Comparison of ENCODE assay signal across 22 mouse cellular contexts in the genomic region with DNA sequence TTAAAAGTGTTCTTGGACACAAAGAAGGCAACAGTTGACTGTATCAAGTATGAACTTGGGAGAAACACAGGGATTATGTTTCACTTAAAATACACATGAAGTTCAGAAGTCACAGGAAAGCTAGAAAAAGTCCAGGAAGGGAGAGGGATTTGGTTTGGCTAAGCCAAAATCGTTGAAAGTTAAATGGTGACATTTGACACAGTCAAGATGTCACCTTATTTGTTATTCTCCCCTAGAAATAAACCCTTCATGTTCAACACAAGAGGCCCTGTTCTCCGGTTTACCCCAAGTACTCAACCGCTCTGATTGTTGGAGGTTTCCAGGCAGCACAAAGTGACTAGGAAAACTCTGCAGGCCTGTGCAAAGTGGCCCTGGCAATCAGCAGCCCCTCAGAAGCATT. TPM values are rescaled to one million over a fixed set of nuclear protein-coding genes. Genes with fewer than 3 reads are reported as not detected.
DNase-seq lines count a peak whose midpoint lies in the region; ATAC-seq and TF ChIP-seq lines count a peak whose summit lies in the region.
"Had no signal": no experiment of that assay in that cellular context is flagged by ENCODE, and none has a peak within 500 bp of the region (broad histone marks: within the 10 kb centered on the region; RNA-seq: fewer than 3 reads in every experiment).

No protein-coding gene starts in this region.

- 0 out of 2 replicates have a peak, but pooled peaks cover 4% of the 10 kb centered on the region for H3K4me1 ChIP-seq in heart, embryonic 11.5 days (ENCODE audit: control insufficient read depth, insufficient read depth, low read length)
- H3K4me1 ChIP-seq in intestine, embryonic 14.5 days (replicated peaks; ENCODE audit: control insufficient read depth, insufficient read depth, low read length) = 0 out of 2 replicates have a peak, but pooled peaks cover 10% of the 10 kb centered on the region
- peaks cover 5% of the 10 kb centered on the region; the same call in 1 of the 2 replicates for H3K4me1 ChIP-seq in intestine, embryonic 15.5 days (replicated peaks)
- H3K4me1 ChIP-seq in lung, embryonic 14.5 days (ENCODE audit: insufficient read depth) = peaks cover 6% of the 10 kb centered on the region
- no peaks in the 10 kb centered on the region for H3K4me1 ChIP-seq in lung, adult 2 months (ENCODE audit: control insufficient read depth, insufficient read depth, low read length)
- no peaks in the 10 kb centered on the region for H3K4me1 ChIP-seq in limb, embryonic 14.5 days (ENCODE audit: control insufficient read depth, insufficient read depth, low read length)
- H3K4me1 ChIP-seq: forebrain, embryonic 12.5 days had no signal

- TF ChIP-seq CTCF in lung, embryonic 14.5 days (IDR thresholded peaks at IDR 0.05; ENCODE audit: low read depth) = no peak
- no peak for TF ChIP-seq CTCF in lung, adult 2 months (IDR thresholded peaks at IDR 0.05; ENCODE audit: insufficient read depth, low read length)

- intact Hi-C loops in heart, postnatal 25 days (cut with DNase I) = no loop called here

- no peaks in the 10 kb centered on the region for H3K9me3 ChIP-seq in heart, embryonic 11.5 days (replicated peaks; ENCODE audit: control insufficient read depth, low read length)
- H3K9me3 ChIP-seq in intestine, embryonic 14.5 days (ENCODE audit: control insufficient read depth, low read length) = no peaks in the 10 kb centered on the region
- H3K9me3 ChIP-seq in intestine, embryonic 15.5 days = no peaks in the 10 kb centered on the region
- no peaks in the 10 kb centered on the region for H3K9me3 ChIP-seq in lung, embryonic 14.5 days (ENCODE audit: low read depth, low read length)
- no peaks in the 10 kb centered on the region for H3K9me3 ChIP-seq in limb, embryonic 14.5 days (ENCODE audit: control insufficient read depth, low read length)
- H3K9me3 ChIP-seq: forebrain, embryonic 12.5 days had no signal

- 28% methylated on average over 3 of the region's 3 CpGs for WGBS in heart, embryonic 11.5 days (ENCODE audit: insufficient replicate concordance)
- 39% methylated on average over 3 of the region's 3 CpGs for WGBS in intestine, embryonic 14.5 days
- 45% methylated on average over 3 of the region's 3 CpGs for WGBS in intestine, embryonic 15.5 days
- WGBS in lung, embryonic 14.5 days = 9% methylated on average over 3 of the region's 3 CpGs
- WGBS in lung, adult 2 months = 36% methylated on average over 3 of the region's 3 CpGs
- WGBS in limb, embryonic 14.5 days = 56% methylated on average over 3 of the region's 3 CpGs

- H3K27ac ChIP-seq in heart, embryonic 11.5 days (ENCODE audit: low read depth, low read length) = peak overlapping the region; percentile 41; the same call in 1 of the 2 replicates
- peak overlapping the region; percentile 62 for H3K27ac ChIP-seq in intestine, embryonic 14.5 days (ENCODE audit: low read depth)
- H3K27ac ChIP-seq in intestine, embryonic 15.5 days = no peak overlapping the region
- H3K27ac ChIP-seq in lung, embryonic 14.5 days (ENCODE audit: low read depth) = peak overlapping the region; percentile 48; the same call in 1 of the 2 replicates
- peak overlapping the region; percentile 34 for H3K27ac ChIP-seq in limb, embryonic 14.5 days (replicated peaks; ENCODE audit: low read depth, low read length)
- H3K27ac ChIP-seq: forebrain, embryonic 12.5 days; hindbrain, embryonic 14.5 days had no signal

- H3K27me3 ChIP-seq in heart, embryonic 11.5 days (ENCODE audit: control insufficient read depth, insufficient read depth, low read length) = no peaks in the 10 kb centered on the region
- H3K27me3 ChIP-seq in intestine, embryonic 14.5 days (replicated peaks; ENCODE audit: control insufficient read depth, insufficient read depth, low read length) = no peaks in the 10 kb centered on the region
- no peaks in the 10 kb centered on the region for H3K27me3 ChIP-seq in intestine, embryonic 15.5 days (replicated peaks)
- H3K27me3 ChIP-seq in lung, embryonic 14.5 days (ENCODE audit: insufficient read depth, low read length) = no peaks in the 10 kb centered on the region
- no peaks in the 10 kb centered on the region for H3K27me3 ChIP-seq in limb, embryonic 14.5 days (ENCODE audit: control insufficient read depth, insufficient read depth, low read length)
- H3K27me3 ChIP-seq: CH12.LX; forebrain, embryonic 12.5 days had no signal

- ATAC-seq in heart, embryonic 11.5 days (replicated peaks; ENCODE audit: insufficient number of reproducible peaks, low FRiP score, low TSS enrichment) = no peak
- no peak for ATAC-seq in intestine, embryonic 14.5 days (replicated peaks; ENCODE audit: low FRiP score, low TSS enrichment, low read depth)
- ATAC-seq in intestine, embryonic 15.5 days = no peak
- ATAC-seq in lung, embryonic 14.5 days (ENCODE audit: insufficient read depth) = peak; percentile 49; the same call in 1 of the 2 replicates
- peak; percentile 60; the same call in 1 of the 2 replicates for ATAC-seq in limb, embryonic 14.5 days (ENCODE audit: low FRiP score, low read depth)
- ATAC-seq: intestine, postnatal 0 days; liver, postnatal 0 days had no signal

- TF ChIP-seq POLR2A in lung, adult 2 months (IDR thresholded peaks at IDR 0.05; ENCODE audit: borderline replicate concordance, extremely low read depth, low read depth, low read length) = no peak
- TF ChIP-seq POLR2A in limb, embryonic 14.5 days (IDR thresholded peaks at IDR 0.05; ENCODE audit: borderline replicate concordance, extremely low read depth, insufficient read depth, insufficient read length) = no peak

- DNase-seq in heart, postnatal 25 days (ENCODE audit: low spot score) = no peak
- no peak for DNase-seq in intestine, embryonic 14.5 days (ENCODE audit: low spot score)
- DNase-seq in lung, embryonic 14.5 days = peak; percentile 56
- DNase-seq in lung, adult 2 months = no peak
- peak; percentile 36 for DNase-seq in limb, embryonic 14.5 days (ENCODE audit: low spot score)
- no peak for DNase-seq in cerebellum, postnatal 36 days
- DNase-seq: adrenal gland, postnatal 14 days; cerebellum, adult 11 months; cerebellum, postnatal 10 days; gastrocnemius, postnatal 10 days; layer of hippocampus, postnatal 36 days; liver, postnatal 0 days; retina, postnatal 1 day; thymus, postnatal 25 days had no signal

- no peak overlapping the region for H3K9ac ChIP-seq in heart, embryonic 11.5 days (ENCODE audit: low read depth, low read length)
- no peak overlapping the region for H3K9ac ChIP-seq in intestine, embryonic 14.5 days (ENCODE audit: low read length)
- no peak overlapping the region for H3K9ac ChIP-seq in intestine, embryonic 15.5 days
- no peak overlapping the region for H3K9ac ChIP-seq in lung, embryonic 14.5 days
- no peak overlapping the region for H3K9ac ChIP-seq in limb, embryonic 14.5 days (ENCODE audit: low read depth, low read length, severe bottlenecking)
- H3K9ac ChIP-seq: forebrain, embryonic 12.5 days; hindbrain, embryonic 14.5 days; liver, postnatal 0 days had no signal

- H3K4me2 ChIP-seq in heart, embryonic 11.5 days = no peak overlapping the region
- no peak overlapping the region for H3K4me2 ChIP-seq in intestine, embryonic 14.5 days (ENCODE audit: low read length)
- H3K4me2 ChIP-seq in intestine, embryonic 15.5 days (replicated peaks) = no peak overlapping the region
- H3K4me2 ChIP-seq in lung, embryonic 14.5 days = no peak overlapping the region
- no peak overlapping the region for H3K4me2 ChIP-seq in limb, embryonic 14.5 days (replicated peaks; ENCODE audit: low read depth, low read length, severe bottlenecking)
- H3K4me2 ChIP-seq: forebrain, embryonic 12.5 days; hindbrain, embryonic 14.5 days; midbrain, embryonic 11.5 days had no signal

- H3K36me3 ChIP-seq in heart, embryonic 11.5 days (ENCODE audit: control insufficient read depth, insufficient read depth, low read length) = no peaks in the 10 kb centered on the region
- H3K36me3 ChIP-seq in intestine, embryonic 14.5 days (ENCODE audit: control insufficient read depth, insufficient read depth, low read length) = no peaks in the 10 kb centered on the region
- no peaks in the 10 kb centered on the region for H3K36me3 ChIP-seq in intestine, embryonic 15.5 days
- H3K36me3 ChIP-seq in lung, embryonic 14.5 days (ENCODE audit: insufficient read depth) = no peaks in the 10 kb centered on the region
- no peaks in the 10 kb centered on the region for H3K36me3 ChIP-seq in limb, embryonic 14.5 days (ENCODE audit: control insufficient read depth, insufficient read depth, low read length)
- H3K36me3 ChIP-seq: forebrain, embryonic 12.5 days had no signal

- no peak overlapping the region for H3K4me3 ChIP-seq in heart, embryonic 11.5 days (ENCODE audit: low read depth, low read length)
- no peak overlapping the region for H3K4me3 ChIP-seq in intestine, embryonic 14.5 days (ENCODE audit: low read depth, low read length)
- no peak overlapping the region for H3K4me3 ChIP-seq in intestine, embryonic 15.5 days (replicated peaks)
- no peak overlapping the region for H3K4me3 ChIP-seq in lung, embryonic 14.5 days (ENCODE audit: low read depth, low read length)
- H3K4me3 ChIP-seq in lung, adult 2 months (replicated peaks; ENCODE audit: extremely low read depth, low read depth, low read length) = no peak overlapping the region
- H3K4me3 ChIP-seq in limb, embryonic 14.5 days (replicated peaks; ENCODE audit: low read length) = no peak overlapping the region
- H3K4me3 ChIP-seq: forebrain, embryonic 12.5 days had no signal

RNA-seq across cellular contexts. Expression of gene Fhl2, which starts 18.8 kb away (rescaled TPM):
- 181 and 186 TPM in 2 replicates for polyA plus RNA-seq in heart, embryonic 11.5 days (2014; fragmentation: Nextera tagmentation; extraction: Ambion mirVana)
- 1,000 to 10,000 TPM; 2,139 to 2,275 TPM for total RNA-seq in heart, postnatal 25 days (2021)
- 60.5 and 70.1 TPM in 2 replicates for polyA plus RNA-seq in intestine, embryonic 14.5 days (2014; fragmentation: Nextera tagmentation; extraction: Ambion mirVana)
- 54.5 and 58.0 TPM in 2 replicates for polyA plus RNA-seq in intestine, embryonic 15.5 days (2015; fragmentation: Nextera tagmentation; extraction: Ambion mirVana)
- polyA plus RNA-seq in lung, embryonic 14.5 days (2014; fragmentation: Nextera tagmentation; extraction: Ambion mirVana) = 30.1 and 34.9 TPM in 2 replicates
- polyA plus RNA-seq in lung, adult 2 months (2012; rRNA removed) = 6.1 and 13.9 TPM in 2 replicates
- 22.4 and 23.1 TPM in 2 replicates for polyA plus RNA-seq in limb, embryonic 14.5 days (2012; rRNA removed)
- polyA plus RNA-seq in limb, embryonic 14.5 days (2014; fragmentation: Nextera tagmentation; extraction: Ambion mirVana) = 19.5 and 20.3 TPM in 2 replicates
- total RNA-seq: MEL had no signal

Comparison
In these comparisons a context has a peak if more than half of its experiments do, and no peak if none do; other contexts are left out.
1. DNase-seq: peak in lung, embryonic 14.5 days (single experiment) and limb, embryonic 14.5 days (single experiment); none in heart, postnatal 25 days (single experiment), intestine, embryonic 14.5 days (single experiment), lung, adult 2 months (single experiment) and cerebellum, postnatal 36 days (0 of 2).
2. ATAC-seq: peak in lung, embryonic 14.5 days (single experiment) and limb, embryonic 14.5 days (single experiment); none in heart, embryonic 11.5 days (single experiment), intestine, embryonic 14.5 days (single experiment) and intestine, embryonic 15.5 days (single experiment).